Mouse (Mus musculus) heart, postnatal 0 days (tissue): Measurements from ENCODE around the gene Tspan14. TPM values are rescaled to one million over a fixed set of nuclear protein-coding genes. Genes with fewer than 3 reads are reported as not detected.

Experiments used
- ATAC-seq: fragments of 200-750 bp; cut with Nextera tagmentation; 2 replicates; pipeline ENCODE4 v1.8.0; 2017; ENCODE audit warnings: low read depth, moderate number of reproducible peaks, moderate library complexity; ENCODE audit not compliant: insufficient read depth
- DNase-seq: peaks from one replicate; pipeline ENCODE4 v3.0.0-alpha.2; 2016; ENCODE audit warnings: low spot score
- H3K27ac ChIP-seq: fragments of 300-500 bp; sonication (generic); 2 replicates; pipeline ENCODE4 v1.5.1; 2014; ENCODE audit warnings: low read depth, mild to moderate bottlenecking
- H3K27me3 ChIP-seq: fragments of 300-500 bp; sonication (generic); 2 replicates; pipeline ENCODE4 v1.6.1; 2014; ENCODE audit warnings: low read length, mixed read lengths; ENCODE audit not compliant: control insufficient read depth, insufficient read depth
- H3K36me3 ChIP-seq: fragments of 300-500 bp; sonication (generic); replicated peaks from 2 replicates; pipeline ENCODE4 v1.6.1; 2014; ENCODE audit warnings: low read length, mixed read lengths; ENCODE audit not compliant: control insufficient read depth, insufficient read depth
- H3K4me1 ChIP-seq: fragments of 300-500 bp; sonication (generic); 2 replicates; pipeline ENCODE4 v1.6.1; 2014; ENCODE audit warnings: antibody characterized with exemption; ENCODE audit not compliant: control insufficient read depth, insufficient read depth
- H3K4me2 ChIP-seq: fragments of 300-500 bp; sonication (generic); 2 replicates; pipeline ENCODE4 v1.6.1; 2014; ENCODE audit warnings: low read depth, mild to moderate bottlenecking, low read length, moderate library complexity
- H3K4me3 ChIP-seq: fragments of 300-500 bp; sonication (generic); 2 replicates; pipeline ENCODE4 v1.5.1; 2014; ENCODE audit warnings: low read depth, low read length
- H3K9ac ChIP-seq: fragments of 300-500 bp; sonication (generic); replicated peaks from 2 replicates; pipeline ENCODE4 v1.6.1; 2014; ENCODE audit warnings: low read depth, low read length, mixed read lengths
- H3K9me3 ChIP-seq: fragments of 300-500 bp; sonication (generic); replicated peaks from 2 replicates; pipeline ENCODE4 v1.6.1; 2016; ENCODE audit warnings: low read length; ENCODE audit not compliant: control insufficient read depth
- CTCF ChIP-seq: IDR thresholded peaks from 2 replicates; pipeline ENCODE4 v1.5.1; 2016; ENCODE audit warnings: antibody characterized with exemption, control low read depth, low read depth
- EP300 ChIP-seq: IDR thresholded peaks from 2 replicates; pipeline ENCODE4 v1.6.1; 2016; ENCODE audit warnings: antibody characterized with exemption, low read depth
- WGBS: fragments of 180-500 bp; shearing (Covaris S2); extraction: QIAGEN DNeasy Blood & Tissue Kit; methylation state at CpG from one replicate; pipeline ENCODE4 v1.1.7; 2014; 5-methylcytosine and 5-hydroxymethylcytosine counted together
- polyA plus RNA-seq: library from polyadenylated mRNA; unstranded; fragments of >200 nt; fragmentation: Nextera tagmentation; extraction: Ambion mirVana; gene quantifications from 2 replicates; pipeline ENCODE4 v1.2.1, GENCODE M21; 2015
- total RNA-seq: library from RNA; depleted of rRNA; stranded (reverse); fragments of >200 nt; gene quantifications from 2 replicates; pipeline ENCODE4 v1.2.3, GENCODE M21; 2014; ENCODE audit warnings: low replicate concordance

Tspan14 gene
- total and polyA plus RNA-seq, 2 experiments from 2014 or later, result 21.6 to 30.2 TPM

GRCm38 (mm10) chr14:40932225-40932624, 34.4 kb downstream of the Tspan14 start:
- Histone ChIP-seq H3K4me3 (no peak overlapping the region), H3K9ac (no peak overlapping the region), H3K27ac (no peak overlapping the region), H3K4me2 (no peak overlapping the region), H3K4me1 (peaks cover 36% of the 10 kb centered on the region), H3K9me3 (no peaks in the 10 kb centered on the region), H3K36me3 (no peaks in the 10 kb centered on the region), H3K27me3 (no peaks in the 10 kb centered on the region)
- WGBS, result 87% methylated on average over 9 of the region's 9 CpGs
- no peak for DNase-seq
- ATAC-seq, result no peak
- TF ChIP-seq EP300 (no peak), CTCF (no peak)

- Histone ChIP-seq H3K9me3 (no peaks in the 10 kb centered on the region), H3K4me2 (no peak overlapping the region), H3K4me1 (peaks cover 36% of the 10 kb centered on the region), H3K27me3 (no peaks in the 10 kb centered on the region), H3K9ac (no peak overlapping the region), H3K27ac (peak overlapping the region; percentile 13; the same call in 1 of the 2 replicates), H3K4me3 (no peak overlapping the region), H3K36me3 (no peaks in the 10 kb centered on the region)
- ATAC-seq (no peak), DNase-seq (no peak)
- WGBS, result 59% methylated on average over 3 of the region's 3 CpGs
- TF ChIP-seq EP300 (no peak), CTCF (no peak)
Measured at GRCm38 (mm10) chr14:40931115-40931829, 35.3 kb downstream of the Tspan14 start.

- Histone ChIP-seq H3K9ac (no peak overlapping the region), H3K36me3 (no peaks in the 10 kb centered on the region), H3K27me3 (no peaks in the 10 kb centered on the region), H3K27ac (no peak overlapping the region), H3K4me3 (no peak overlapping the region), H3K9me3 (no peaks in the 10 kb centered on the region), H3K4me1 (peaks cover 27% of the 10 kb centered on the region), H3K4me2 (no peak overlapping the region)
- TF ChIP-seq EP300, result no peak
- TF ChIP-seq CTCF, result no peak
- 81% methylated on average over 2 of the region's 2 CpGs for WGBS
- DNase-seq (no peak), ATAC-seq (no peak)
Measured at GRCm38 (mm10) chr14:40929943-40930342, 36.7 kb downstream of the Tspan14 start.

GRCm38 (mm10) chr14:40928897-40929296, 37.7 kb downstream of the Tspan14 start:
- TF ChIP-seq CTCF, result no peak
- no peak for TF ChIP-seq EP300
- WGBS, result 73% methylated on average over 5 of the region's 5 CpGs
- Histone ChIP-seq H3K9ac (no peak overlapping the region), H3K27me3 (no peaks in the 10 kb centered on the region), H3K9me3 (no peaks in the 10 kb centered on the region), H3K4me3 (no peak overlapping the region), H3K27ac (no peak overlapping the region), H3K4me1 (peaks cover 29% of the 10 kb centered on the region), H3K36me3 (no peaks in the 10 kb centered on the region), H3K4me2 (no peak overlapping the region)
- DNase-seq, result no peak
- ATAC-seq, result no peak

- 50% methylated on average over 2 of the region's 2 CpGs for WGBS
- Histone ChIP-seq H3K9ac (no peak overlapping the region), H3K4me3 (no peak overlapping the region), H3K9me3 (no peaks in the 10 kb centered on the region), H3K27ac (peak overlapping the region; percentile 30; the same call in 1 of the 2 replicates), H3K27me3 (no peaks in the 10 kb centered on the region), H3K4me1 (peaks cover 24% of the 10 kb centered on the region), H3K36me3 (no peaks in the 10 kb centered on the region), H3K4me2 (no peak overlapping the region)
- TF ChIP-seq EP300 (no peak), CTCF (no peak)
- ATAC-seq (no peak), DNase-seq (no peak)
Measured at GRCm38 (mm10) chr14:40927041-40927440, 39.6 kb downstream of the Tspan14 start.
